Mouse (Mus musculus): ENCODE results near the gene Lbp. TPM values are rescaled to one million over a fixed set of nuclear protein-coding genes. Genes with fewer than 3 reads are reported as not detected.

Gene Lbp
- polyA plus RNA-seq, 1 experiment from 2014 or later, result 4.4 TPM

GRCm38 (mm10) chr2:158295700-158296099 lies 10.6 kb upstream of the Lbp start:
- no peak overlapping the region for H3K4me2 ChIP-seq (ENCODE audit: low read length)

GRCm38 (mm10) chr2:158299203-158299602 lies 7.1 kb upstream of the Lbp start:
- ATAC-seq (replicated peaks; ENCODE audit: low FRiP score, low TSS enrichment, low read depth), result no peak
- WGBS, result 79% methylated on average over 3 of the region's 3 CpGs
- H3K27me3 ChIP-seq (replicated peaks; ENCODE audit: control insufficient read depth, insufficient read depth, low read length), result no peaks in the 10 kb centered on the region
- H3K4me1 ChIP-seq (replicated peaks; ENCODE audit: control insufficient read depth, insufficient read depth, low read length), result no peaks in the 10 kb centered on the region
- no peak overlapping the region for H3K9ac ChIP-seq (ENCODE audit: low read length)
- H3K27ac ChIP-seq (ENCODE audit: low read depth), result no peak overlapping the region
- H3K4me2 ChIP-seq (ENCODE audit: low read length), result no peak overlapping the region
- H3K36me3 ChIP-seq (ENCODE audit: control insufficient read depth, insufficient read depth, low read length), result no peaks in the 10 kb centered on the region
- 0 out of 2 replicates have a peak, but pooled peaks cover under 1% of the 10 kb centered on the region for H3K9me3 ChIP-seq (ENCODE audit: control insufficient read depth, low read length)
- no peak overlapping the region for H3K4me3 ChIP-seq (ENCODE audit: low read depth, low read length)
- DNase-seq (ENCODE audit: low spot score), result no peak

More at GRCm38 (mm10) chr2:158295700-158296099, 10.6 kb upstream of the Lbp start:
- Histone ChIP-seq H3K27ac (ENCODE audit: low read depth) (no peak overlapping the region), H3K9me3 (ENCODE audit: control insufficient read depth, low read length) (no peaks in the 10 kb centered on the region), H3K9ac (ENCODE audit: low read length) (no peak overlapping the region), H3K36me3 (ENCODE audit: control insufficient read depth, insufficient read depth, low read length) (no peaks in the 10 kb centered on the region), H3K4me1 (replicated peaks; ENCODE audit: control insufficient read depth, insufficient read depth, low read length) (no peaks in the 10 kb centered on the region), H3K27me3 (replicated peaks; ENCODE audit: control insufficient read depth, insufficient read depth, low read length) (no peaks in the 10 kb centered on the region), H3K4me3 (ENCODE audit: low read depth, low read length) (no peak overlapping the region)
- 68% methylated on average over 9 of the region's 9 CpGs for WGBS
- ATAC-seq (replicated peaks; ENCODE audit: low FRiP score, low TSS enrichment, low read depth) (no peak), DNase-seq (ENCODE audit: low spot score) (no peak)

GRCm38 (mm10) chr2:158299731-158300130 lies 6.6 kb upstream of the Lbp start:
- Histone ChIP-seq H3K27me3 (replicated peaks; ENCODE audit: control insufficient read depth, insufficient read depth, low read length) (no peaks in the 10 kb centered on the region), H3K36me3 (ENCODE audit: control insufficient read depth, insufficient read depth, low read length) (no peaks in the 10 kb centered on the region), H3K4me3 (ENCODE audit: low read depth, low read length) (no peak overlapping the region), H3K9me3 (ENCODE audit: control insufficient read depth, low read length) (0 out of 2 replicates have a peak, but pooled peaks cover 4% of the 10 kb centered on the region), H3K27ac (ENCODE audit: low read depth) (no peak overlapping the region), H3K4me2 (ENCODE audit: low read length) (no peak overlapping the region), H3K4me1 (replicated peaks; ENCODE audit: control insufficient read depth, insufficient read depth, low read length) (no peaks in the 10 kb centered on the region), H3K9ac (ENCODE audit: low read length) (no peak overlapping the region)
- WGBS, result 76% methylated on average over 4 of the region's 4 CpGs
- DNase-seq (ENCODE audit: low spot score) (no peak), ATAC-seq (replicated peaks; ENCODE audit: low FRiP score, low TSS enrichment, low read depth) (no peak)

- Histone ChIP-seq H3K27ac (ENCODE audit: low read depth) (no peak overlapping the region), H3K9ac (ENCODE audit: low read length) (no peak overlapping the region), H3K4me3 (ENCODE audit: low read depth, low read length) (no peak overlapping the region), H3K9me3 (ENCODE audit: control insufficient read depth, low read length) (0 out of 2 replicates have a peak, but pooled peaks cover 4% of the 10 kb centered on the region), H3K36me3 (ENCODE audit: control insufficient read depth, insufficient read depth, low read length) (no peaks in the 10 kb centered on the region), H3K4me1 (replicated peaks; ENCODE audit: control insufficient read depth, insufficient read depth, low read length) (peaks cover 8% of the 10 kb centered on the region), H3K27me3 (replicated peaks; ENCODE audit: control insufficient read depth, insufficient read depth, low read length) (no peaks in the 10 kb centered on the region), H3K4me2 (ENCODE audit: low read length) (no peak overlapping the region)
- 61% methylated on average over 3 of the region's 3 CpGs for WGBS
- DNase-seq (ENCODE audit: low spot score), result no peak
- ATAC-seq (replicated peaks; ENCODE audit: low FRiP score, low TSS enrichment, low read depth), result no peak
These were observed 3.5 kb upstream of the Lbp start for GRCm38 (mm10) chr2:158302807-158303206.

GRCm38 (mm10) chr2:158306696-158307049 lies 380 bp downstream of the Lbp start:
- ATAC-seq (replicated peaks; ENCODE audit: low FRiP score, low TSS enrichment, low read depth) (peak; percentile 33), DNase-seq (ENCODE audit: low spot score) (no peak)
- Histone ChIP-seq H3K27me3 (replicated peaks; ENCODE audit: control insufficient read depth, insufficient read depth, low read length) (no peaks in the 10 kb centered on the region), H3K27ac (ENCODE audit: low read depth) (no peak overlapping the region), H3K4me1 (replicated peaks; ENCODE audit: control insufficient read depth, insufficient read depth, low read length) (peaks cover 8% of the 10 kb centered on the region), H3K4me2 (ENCODE audit: low read length) (no peak overlapping the region), H3K9me3 (ENCODE audit: control insufficient read depth, low read length) (0 out of 2 replicates have a peak, but pooled peaks cover 4% of the 10 kb centered on the region), H3K36me3 (ENCODE audit: control insufficient read depth, insufficient read depth, low read length) (no peaks in the 10 kb centered on the region), H3K4me3 (ENCODE audit: low read depth, low read length) (no peak overlapping the region), H3K9ac (ENCODE audit: low read length) (no peak overlapping the region)
- 38% methylated on average over 6 of the region's 6 CpGs for WGBS

GRCm38 (mm10) chr2:158308276-158308675 lies 2.0 kb downstream of the Lbp start:
- 57% methylated on average over 5 of the region's 5 CpGs for whole genome bisulfite sequencing

GRCm38 (mm10) chr2:158313089-158313488 lies 6.8 kb downstream of the Lbp start:
- Histone ChIP-seq H3K4me3 (ENCODE audit: low read depth, low read length) (no peak overlapping the region), H3K9me3 (ENCODE audit: control insufficient read depth, low read length) (no peaks in the 10 kb centered on the region), H3K4me2 (ENCODE audit: low read length) (no peak overlapping the region), H3K36me3 (ENCODE audit: control insufficient read depth, insufficient read depth, low read length) (no peaks in the 10 kb centered on the region), H3K27me3 (replicated peaks; ENCODE audit: control insufficient read depth, insufficient read depth, low read length) (no peaks in the 10 kb centered on the region), H3K27ac (ENCODE audit: low read depth) (no peak overlapping the region), H3K4me1 (replicated peaks; ENCODE audit: control insufficient read depth, insufficient read depth, low read length) (no peaks in the 10 kb centered on the region), H3K9ac (ENCODE audit: low read length) (no peak overlapping the region)
- DNase-seq (ENCODE audit: low spot score), result no peak
- no peak for ATAC-seq (replicated peaks; ENCODE audit: low FRiP score, low TSS enrichment, low read depth)
- 87% methylated on average over 1 of the region's 1 CpGs for WGBS

More at GRCm38 (mm10) chr2:158308276-158308675, 2.0 kb downstream of the Lbp start:
- 0 out of 2 replicates have a peak, but pooled peaks cover 4% of the 10 kb centered on the region for H3K9me3 ChIP-seq (ENCODE audit: control insufficient read depth, low read length)
- ATAC-seq (replicated peaks; ENCODE audit: low FRiP score, low TSS enrichment, low read depth) (no peak), DNase-seq (ENCODE audit: low spot score) (no peak)
- peaks cover 8% of the 10 kb centered on the region for H3K4me1 ChIP-seq (replicated peaks; ENCODE audit: control insufficient read depth, insufficient read depth, low read length)
- H3K4me2 ChIP-seq (ENCODE audit: low read length), result no peak overlapping the region
- no peaks in the 10 kb centered on the region for H3K36me3 ChIP-seq (ENCODE audit: control insufficient read depth, insufficient read depth, low read length)
- no peak overlapping the region for H3K4me3 ChIP-seq (ENCODE audit: low read depth, low read length)
- no peaks in the 10 kb centered on the region for H3K27me3 ChIP-seq (replicated peaks; ENCODE audit: control insufficient read depth, insufficient read depth, low read length)
- H3K27ac ChIP-seq (ENCODE audit: low read depth), result no peak overlapping the region
- H3K9ac ChIP-seq (ENCODE audit: low read length), result no peak overlapping the region

- Histone ChIP-seq H3K4me2 (ENCODE audit: low read length) (no peak overlapping the region), H3K27ac (ENCODE audit: low read depth) (no peak overlapping the region), H3K4me3 (ENCODE audit: low read depth, low read length) (no peak overlapping the region), H3K27me3 (replicated peaks; ENCODE audit: control insufficient read depth, insufficient read depth, low read length) (no peaks in the 10 kb centered on the region), H3K9me3 (ENCODE audit: control insufficient read depth, low read length) (no peaks in the 10 kb centered on the region), H3K4me1 (replicated peaks; ENCODE audit: control insufficient read depth, insufficient read depth, low read length) (no peaks in the 10 kb centered on the region), H3K36me3 (ENCODE audit: control insufficient read depth, insufficient read depth, low read length) (no peaks in the 10 kb centered on the region), H3K9ac (ENCODE audit: low read length) (no peak overlapping the region)
- DNase-seq (ENCODE audit: low spot score), result no peak
- 70% methylated on average over 8 of the region's 8 CpGs for WGBS
- ATAC-seq (replicated peaks; ENCODE audit: low FRiP score, low TSS enrichment, low read depth), result no peak
These were observed 10.1 kb downstream of the Lbp start for GRCm38 (mm10) chr2:158316371-158316770.

- no peak for ATAC-seq (replicated peaks; ENCODE audit: low FRiP score, low TSS enrichment, low read depth)
- Histone ChIP-seq H3K9ac (ENCODE audit: low read length) (no peak overlapping the region), H3K4me1 (replicated peaks; ENCODE audit: control insufficient read depth, insufficient read depth, low read length) (no peaks in the 10 kb centered on the region), H3K9me3 (ENCODE audit: control insufficient read depth, low read length) (no peaks in the 10 kb centered on the region), H3K27ac (ENCODE audit: low read depth) (no peak overlapping the region), H3K27me3 (replicated peaks; ENCODE audit: control insufficient read depth, insufficient read depth, low read length) (no peaks in the 10 kb centered on the region), H3K36me3 (ENCODE audit: control insufficient read depth, insufficient read depth, low read length) (no peaks in the 10 kb centered on the region), H3K4me2 (ENCODE audit: low read length) (no peak overlapping the region), H3K4me3 (ENCODE audit: low read depth, low read length) (no peak overlapping the region)
- 19% methylated on average over 5 of the region's 5 CpGs for WGBS
- peak; percentile 79 for DNase-seq (ENCODE audit: low spot score)
These were observed 10.7 kb downstream of the Lbp start for GRCm38 (mm10) chr2:158317026-158317425.

All from intestine, embryonic 14.5 days (tissue).